Mouse (Mus musculus): ENCODE data around the gene Ccdc74a.
"Not testable (repeated sequence)": the region's sequence is repeated elsewhere in the genome, so short reads cannot be mapped to it uniquely, and the experiment has no call there.

Gene Ccdc74a

GRCm38 (mm10) chr16:17646310-17647114, at the start of gene Ccdc74a:
Ccdc74a (plus strand) TSS chr16:17646470.
- peak; percentile 80 to 83 for DNase-seq (ENCODE audit: low spot score in 2 of 2)

DNA sequence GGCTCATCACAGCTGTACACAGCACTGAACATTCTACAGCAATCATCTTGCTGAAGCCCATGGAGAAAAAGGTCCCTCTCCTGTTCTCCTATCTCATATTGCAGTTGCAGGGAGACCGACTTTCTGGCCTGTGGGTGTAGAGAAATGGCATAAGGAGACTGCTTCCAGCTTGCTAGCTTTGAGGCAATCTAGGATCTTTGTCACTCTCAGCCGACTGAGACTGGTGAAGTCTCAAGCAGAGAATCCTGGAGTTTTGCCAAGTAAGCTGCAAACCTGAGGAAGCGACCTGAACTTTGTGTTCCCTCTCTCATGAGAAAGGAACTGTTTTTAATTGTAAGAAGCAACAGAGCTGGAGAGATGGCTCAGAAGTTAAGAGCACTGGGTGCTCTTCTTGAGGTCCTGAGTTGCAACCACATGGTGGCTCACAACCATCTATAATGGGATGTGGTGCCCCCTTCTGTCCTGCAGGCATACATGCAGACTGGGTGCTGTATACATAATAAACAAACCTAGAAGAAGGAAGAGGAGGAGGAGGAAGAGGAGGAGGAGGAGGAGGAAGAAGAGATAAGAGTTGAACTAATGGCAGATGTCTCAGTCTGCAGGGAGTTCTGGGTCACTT, 45.2 kb upstream of the Ccdc74a start:
- DNase-seq (ENCODE audit: low spot score in 2 of 2): no peak

GRCm38 (mm10) chr16:17604941-17605340, 41.3 kb upstream of the Ccdc74a start:
- no peak for DNase-seq (ENCODE audit: low spot score in 2 of 2)

- DNase-seq (ENCODE audit: low spot score in 2 of 2): no peak
These were observed 40.6 kb upstream of the Ccdc74a start for GRCm38 (mm10) chr16:17605684-17606083.

DNA sequence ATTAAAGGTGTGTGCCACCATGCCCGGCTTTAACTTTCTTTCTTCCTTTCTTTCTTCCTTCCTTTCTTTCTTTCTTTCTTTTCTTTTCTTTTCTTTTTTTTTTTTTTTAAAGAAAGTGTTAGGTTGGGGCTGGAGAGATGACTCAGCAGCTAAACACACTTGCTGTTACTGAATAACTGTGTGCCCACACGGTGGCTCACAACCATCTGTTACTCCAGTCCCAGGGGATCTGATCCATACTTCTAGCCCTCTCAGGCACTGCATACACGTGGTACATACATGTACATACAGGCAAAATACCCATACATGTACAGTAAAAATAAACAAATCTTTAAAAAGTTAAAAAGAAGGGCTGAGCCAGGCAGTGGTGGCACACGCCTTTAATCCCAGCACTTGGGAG, 34.9 kb upstream of the Ccdc74a start:
- no peak for DNase-seq (ENCODE audit: low spot score in 2 of 2)

- DNase-seq (ENCODE audit: low spot score in 2 of 2): not testable (repeated sequence)
These were observed 31.5 kb upstream of the Ccdc74a start for GRCm38 (mm10) chr16:17614740-17615139.

- DNase-seq (ENCODE audit: low spot score in 2 of 2): no peak
These were observed 30.1 kb upstream of the Ccdc74a start for GRCm38 (mm10) chr16:17616212-17616611.

GRCm38 (mm10) chr16:17617922-17618565, 28.2 kb upstream of the Ccdc74a start:
- peak in 1 of 2 experiments; percentile 12 for DNase-seq (ENCODE audit: low spot score in 2 of 2)

DNA sequence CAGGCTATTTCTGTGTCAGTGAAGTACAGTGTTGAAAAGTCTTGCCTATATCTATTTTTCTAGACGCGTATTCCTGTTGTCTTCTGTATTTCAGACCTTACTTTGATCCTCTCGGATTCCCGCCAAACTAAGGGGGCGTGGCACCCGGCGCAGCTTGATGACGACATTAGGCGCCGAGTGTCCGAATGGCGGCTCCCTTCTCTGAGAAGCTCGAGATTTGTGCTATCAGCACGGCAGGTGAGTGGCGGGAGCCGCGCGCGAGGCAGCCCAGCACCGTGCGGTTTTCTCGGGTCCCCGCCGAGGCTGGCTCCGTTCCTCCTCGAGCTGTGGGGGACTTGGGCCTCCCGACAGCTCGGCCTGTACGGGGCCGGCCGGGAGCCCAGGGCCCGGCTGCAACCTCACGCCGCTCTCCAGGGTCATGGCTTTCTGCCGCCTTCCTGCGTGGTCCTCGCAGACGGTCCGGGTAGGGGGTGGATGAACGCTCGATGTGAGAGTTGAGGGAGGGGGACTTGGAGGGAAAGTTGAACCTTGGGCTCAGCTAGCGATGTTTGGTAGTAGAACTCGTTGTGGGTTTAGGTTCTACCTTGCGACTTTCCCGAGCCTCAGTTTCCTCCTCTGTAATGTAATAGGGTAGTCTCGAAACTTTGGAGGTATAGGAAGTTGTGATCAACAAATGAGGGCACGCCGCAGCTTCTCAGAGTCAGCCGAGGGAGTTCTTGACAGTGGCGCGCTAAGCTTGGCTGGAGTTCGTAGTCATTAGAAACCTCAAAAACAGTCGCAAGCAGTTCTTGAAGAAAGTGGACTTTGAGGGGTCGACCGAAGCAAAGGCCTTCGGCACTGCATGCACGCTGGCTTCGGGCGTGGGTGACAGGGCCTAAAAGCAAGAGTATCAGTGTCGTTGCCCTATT, 26.8 kb upstream of the Ccdc74a start, which contains the start of gene Smpd4:
Smpd4 (plus strand) TSS at position 157 of the 908 bp plus-strand sequence.
- peak; percentile 89 to 91 for DNase-seq (ENCODE audit: low spot score in 2 of 2)

GRCm38 (mm10) chr16:17621936-17622335, 24.3 kb upstream of the Ccdc74a start:
- no peak for DNase-seq (ENCODE audit: low spot score in 2 of 2)

DNA sequence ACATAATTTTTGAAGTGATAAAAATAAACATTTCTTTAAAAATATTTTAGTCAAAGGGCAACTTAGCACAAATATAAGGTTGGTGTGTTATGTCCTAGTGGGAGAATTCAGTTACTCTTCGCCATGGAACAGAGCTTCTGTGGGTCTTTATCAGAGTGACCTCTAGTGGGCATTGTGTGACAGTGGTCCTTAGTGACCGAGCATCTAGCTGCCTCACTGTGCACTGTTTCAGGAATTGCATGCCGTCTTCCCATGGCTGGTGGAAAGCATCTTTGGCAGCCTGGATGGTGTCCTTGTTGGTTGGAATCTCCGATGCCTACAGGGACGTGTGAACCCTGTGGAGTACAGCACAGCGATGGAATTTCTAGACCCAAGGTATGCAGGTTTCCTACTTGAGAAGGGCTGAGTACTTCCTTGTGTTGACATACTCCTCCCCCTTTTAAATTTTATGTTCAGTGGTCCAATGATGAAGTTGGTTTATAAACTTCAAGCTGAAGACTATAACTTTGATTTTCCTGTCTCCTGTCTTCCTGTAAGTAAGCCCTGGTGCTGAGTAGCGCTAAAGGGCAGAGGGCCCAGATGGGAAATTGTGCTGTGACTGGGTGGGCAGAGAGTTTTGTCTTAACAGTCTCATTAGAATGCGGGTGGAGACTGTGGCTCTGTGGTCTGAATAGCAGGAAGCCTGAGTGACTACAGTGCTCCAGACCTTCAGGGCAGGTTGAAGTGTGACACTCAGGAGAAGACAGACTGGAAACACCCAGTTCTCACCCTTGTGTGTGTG, 20.6 kb upstream of the Ccdc74a start:
- DNase-seq (ENCODE audit: low spot score in 2 of 2): no peak

GRCm38 (mm10) chr16:17626269-17626555, 20.1 kb upstream of the Ccdc74a start:
- DNase-seq (ENCODE audit: low spot score in 2 of 2): no peak

DNA sequence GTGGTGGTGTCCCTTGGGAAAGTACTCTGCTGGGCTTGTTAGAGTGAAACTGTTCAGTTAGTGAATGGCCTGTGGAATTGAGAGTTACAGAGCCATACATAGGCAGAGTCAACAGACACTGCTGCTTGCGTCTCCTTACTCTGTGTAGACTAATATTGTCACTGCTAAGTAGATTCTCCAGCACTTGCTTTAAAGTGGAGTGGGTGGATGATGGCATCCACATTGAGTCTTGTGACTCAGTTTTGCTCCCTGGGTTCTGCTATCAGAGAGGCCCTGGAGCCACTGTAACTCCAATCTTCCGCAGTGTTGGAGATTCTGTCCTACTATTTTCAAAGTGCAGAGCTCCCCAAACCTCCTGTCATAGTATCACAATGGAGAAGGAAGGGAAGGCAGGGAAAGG, 13.7 kb upstream of the Ccdc74a start:
- DNase-seq (ENCODE audit: low spot score in 2 of 2): no peak

- no peak for DNase-seq (ENCODE audit: low spot score in 2 of 2)
These were observed 12.6 kb upstream of the Ccdc74a start for GRCm38 (mm10) chr16:17633481-17634181.

- no peak for DNase-seq (ENCODE audit: low spot score in 2 of 2)
These were observed 9.4 kb upstream of the Ccdc74a start for GRCm38 (mm10) chr16:17636904-17637303.

GRCm38 (mm10) chr16:17637610-17638009, 8.7 kb upstream of the Ccdc74a start:
- no peak for DNase-seq (ENCODE audit: low spot score in 2 of 2)

DNA sequence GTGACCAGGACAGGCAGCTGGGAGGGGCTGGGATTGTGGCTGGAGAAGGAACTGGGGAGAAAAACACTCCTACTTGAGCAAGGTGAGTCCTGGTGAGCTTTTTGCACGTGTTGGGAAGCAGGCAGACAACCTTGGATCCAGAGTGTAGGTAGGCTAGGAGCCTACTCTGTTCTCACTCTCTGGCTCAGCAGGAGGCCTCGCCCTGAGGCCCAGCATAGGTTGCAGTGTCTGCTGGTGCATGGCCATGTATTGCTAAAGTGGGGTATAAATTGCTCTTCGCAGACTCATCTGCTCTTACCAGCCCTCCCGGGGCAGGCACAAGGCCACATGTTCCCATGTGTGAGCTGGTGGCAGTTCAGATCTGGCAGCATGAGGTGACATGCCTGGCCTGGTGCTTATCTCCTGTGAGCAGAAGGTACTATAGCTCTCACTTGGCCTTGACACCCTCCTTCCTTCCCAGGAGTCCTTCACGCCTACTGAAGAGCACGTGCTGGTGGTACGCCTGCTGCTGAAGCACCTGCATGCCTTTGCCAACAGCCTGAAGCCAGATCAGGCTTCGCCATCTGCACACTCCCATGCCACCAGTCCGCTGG, 8.1 kb upstream of the Ccdc74a start:
- DNase-seq (ENCODE audit: low spot score in 2 of 2): no peak

DNA sequence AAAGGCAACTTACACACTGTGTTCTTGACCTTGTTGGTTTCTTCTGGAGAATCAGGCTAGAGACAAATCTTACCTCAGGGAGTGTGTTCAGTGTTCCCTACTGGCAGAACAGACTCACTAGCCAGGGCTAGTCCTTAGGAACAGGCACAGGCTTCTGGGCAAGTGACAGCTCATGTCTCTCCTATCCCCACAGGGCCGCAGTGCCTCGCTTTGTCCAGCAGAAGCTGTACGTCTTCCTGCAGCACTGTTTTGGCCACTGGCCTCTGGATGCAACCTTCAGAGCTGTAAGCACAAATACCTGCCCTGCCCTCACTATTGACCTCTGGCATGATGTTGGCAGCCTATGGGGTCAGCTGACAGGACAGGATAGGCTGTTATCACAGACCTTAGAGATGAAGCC, 7.2 kb upstream of the Ccdc74a start:
- DNase-seq (ENCODE audit: low spot score in 2 of 2): no peak

DNA sequence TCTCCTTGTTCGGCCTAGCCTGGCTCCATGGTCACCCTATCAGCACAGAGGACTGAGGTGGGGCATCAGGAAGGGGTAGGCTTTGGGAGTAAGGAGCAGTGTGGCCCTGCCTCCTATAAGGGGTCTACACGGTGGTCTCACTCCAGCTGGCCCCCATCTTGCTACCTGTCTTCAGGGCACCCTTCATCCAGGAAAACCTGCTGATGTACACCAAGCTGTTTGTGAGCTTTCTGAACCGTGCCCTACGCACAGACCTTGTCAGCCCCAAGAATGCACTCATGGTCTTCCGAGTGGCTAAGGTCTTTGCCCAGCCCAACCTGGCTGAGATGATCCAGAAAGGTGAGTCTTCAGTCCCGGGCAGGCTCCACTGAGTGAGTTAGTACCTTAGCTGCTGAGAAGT, 6.3 kb upstream of the Ccdc74a start:
- no peak for DNase-seq (ENCODE audit: low spot score in 2 of 2)

- DNase-seq (ENCODE audit: low spot score in 2 of 2): no peak
These were observed 5.6 kb upstream of the Ccdc74a start for GRCm38 (mm10) chr16:17640706-17641105.

Measured in urinary bladder, postnatal 36 days (tissue).